ENCODE assay signal across 8 mouse cellular contexts in genomic region chr4:57927464-57928205, GRCm38 (mm10). TPM values are rescaled to one million over a fixed set of nuclear protein-coding genes. Genes with fewer than 3 reads are reported as not detected.
DNase-seq lines count a peak whose midpoint lies in the region; ATAC-seq lines count a peak whose summit lies in the region.

No protein-coding gene starts in this region.

- WGBS in embryonic facial prominence, embryonic 11.5 days, result 26% methylated on average over 3 of the region's 3 CpGs
- 26% methylated on average over 3 of the region's 3 CpGs for WGBS in embryonic facial prominence, embryonic 10.5 days
- WGBS in intestine, embryonic 14.5 days, result 26% methylated on average over 3 of the region's 3 CpGs
- WGBS in midbrain, embryonic 12.5 days, result 25% methylated on average over 3 of the region's 3 CpGs
- 28% methylated on average over 3 of the region's 3 CpGs for WGBS in heart, embryonic 11.5 days (ENCODE audit: insufficient replicate concordance)

- DNase-seq in embryonic facial prominence, embryonic 11.5 days (ENCODE audit: low spot score), result peak; percentile 85
- DNase-seq in embryonic facial prominence, embryonic 10.5 days (ENCODE audit: low spot score), result no peak
- DNase-seq in 3T3-L1 (ENCODE audit: low read depth, low spot score), result peak; percentile 78
- peak; percentile 23 for DNase-seq in c-Kit-positive CD71-positive TER-119-positive erythroid progenitor cells, embryonic 14.5 days (ENCODE audit: low spot score)
- DNase-seq in intestine, embryonic 14.5 days (ENCODE audit: low spot score), result no peak
- no peak for DNase-seq in gastrocnemius, postnatal 10 days

- no peaks in the 10 kb centered on the region for H3K27me3 ChIP-seq in embryonic facial prominence, embryonic 11.5 days (ENCODE audit: control insufficient read depth, insufficient read depth, low read length)
- H3K27me3 ChIP-seq in embryonic facial prominence, embryonic 10.5 days (replicated peaks; ENCODE audit: low read depth, poor library complexity, severe bottlenecking), result no peaks in the 10 kb centered on the region
- no peaks in the 10 kb centered on the region for H3K27me3 ChIP-seq in intestine, embryonic 14.5 days (replicated peaks; ENCODE audit: control insufficient read depth, insufficient read depth, low read length)
- no peaks in the 10 kb centered on the region for H3K27me3 ChIP-seq in midbrain, embryonic 12.5 days
- H3K27me3 ChIP-seq in heart, embryonic 11.5 days (ENCODE audit: control insufficient read depth, insufficient read depth, low read length), result no peaks in the 10 kb centered on the region

- no peaks in the 10 kb centered on the region for H3K36me3 ChIP-seq in embryonic facial prominence, embryonic 11.5 days (replicated peaks; ENCODE audit: control insufficient read depth, insufficient read depth, low read depth, low read length)
- H3K36me3 ChIP-seq in embryonic facial prominence, embryonic 10.5 days (replicated peaks), result no peaks in the 10 kb centered on the region
- H3K36me3 ChIP-seq in intestine, embryonic 14.5 days (ENCODE audit: control insufficient read depth, insufficient read depth, low read length), result no peaks in the 10 kb centered on the region
- no peaks in the 10 kb centered on the region for H3K36me3 ChIP-seq in midbrain, embryonic 12.5 days
- no peaks in the 10 kb centered on the region for H3K36me3 ChIP-seq in heart, embryonic 11.5 days (ENCODE audit: control insufficient read depth, insufficient read depth, low read length)

- H3K4me2 ChIP-seq in embryonic facial prominence, embryonic 11.5 days (ENCODE audit: low read depth, low read length), result no peak overlapping the region
- H3K4me2 ChIP-seq in intestine, embryonic 14.5 days (ENCODE audit: low read length), result no peak overlapping the region
- no peak overlapping the region for H3K4me2 ChIP-seq in midbrain, embryonic 12.5 days (replicated peaks)
- no peak overlapping the region for H3K4me2 ChIP-seq in heart, embryonic 11.5 days

- H3K9me3 ChIP-seq in embryonic facial prominence, embryonic 11.5 days (replicated peaks; ENCODE audit: control insufficient read depth, low read length), result no peaks in the 10 kb centered on the region
- no peaks in the 10 kb centered on the region for H3K9me3 ChIP-seq in embryonic facial prominence, embryonic 10.5 days
- H3K9me3 ChIP-seq in intestine, embryonic 14.5 days (ENCODE audit: control insufficient read depth, low read length), result no peaks in the 10 kb centered on the region; the same call in 1 of the 2 replicates
- no peaks in the 10 kb centered on the region for H3K9me3 ChIP-seq in midbrain, embryonic 12.5 days
- no peaks in the 10 kb centered on the region for H3K9me3 ChIP-seq in heart, embryonic 11.5 days (replicated peaks; ENCODE audit: control insufficient read depth, low read length)

- H3K9ac ChIP-seq in embryonic facial prominence, embryonic 11.5 days (replicated peaks; ENCODE audit: low read length), result no peak overlapping the region
- H3K9ac ChIP-seq in intestine, embryonic 14.5 days (ENCODE audit: low read length), result no peak overlapping the region
- no peak overlapping the region for H3K9ac ChIP-seq in midbrain, embryonic 12.5 days (replicated peaks)
- H3K9ac ChIP-seq in heart, embryonic 11.5 days (ENCODE audit: low read depth, low read length), result no peak overlapping the region

- ATAC-seq in embryonic facial prominence, embryonic 11.5 days (replicated peaks; ENCODE audit: insufficient number of reproducible peaks, low FRiP score, low TSS enrichment, low read depth), result no peak
- 0 out of 2 replicates have a peak, but pooled peaks have one; percentile 36 for ATAC-seq in intestine, embryonic 14.5 days (replicated peaks; ENCODE audit: low FRiP score, low TSS enrichment, low read depth)
- 0 out of 2 replicates have a peak, but pooled peaks have one; percentile 30 for ATAC-seq in midbrain, embryonic 12.5 days (ENCODE audit: low FRiP score, low read depth)
- ATAC-seq in heart, embryonic 11.5 days (replicated peaks; ENCODE audit: insufficient number of reproducible peaks, low FRiP score, low TSS enrichment), result no peak

- no peak overlapping the region for H3K4me3 ChIP-seq in embryonic facial prominence, embryonic 11.5 days (ENCODE audit: low read depth, low read length)
- H3K4me3 ChIP-seq in embryonic facial prominence, embryonic 10.5 days, result no peak overlapping the region
- no peak overlapping the region for H3K4me3 ChIP-seq in intestine, embryonic 14.5 days (ENCODE audit: low read depth, low read length)
- H3K4me3 ChIP-seq in midbrain, embryonic 12.5 days, result no peak overlapping the region
- no peak overlapping the region for H3K4me3 ChIP-seq in heart, embryonic 11.5 days (ENCODE audit: low read depth, low read length)

- H3K4me1 ChIP-seq in embryonic facial prominence, embryonic 11.5 days (ENCODE audit: control insufficient read depth, insufficient read depth, low read length), result no peaks in the 10 kb centered on the region
- no peaks in the 10 kb centered on the region for H3K4me1 ChIP-seq in embryonic facial prominence, embryonic 10.5 days
- H3K4me1 ChIP-seq in intestine, embryonic 14.5 days (replicated peaks; ENCODE audit: control insufficient read depth, insufficient read depth, low read length), result no peaks in the 10 kb centered on the region
- peaks cover 2% of the 10 kb centered on the region; the same call in 1 of the 2 replicates for H3K4me1 ChIP-seq in midbrain, embryonic 12.5 days
- no peaks in the 10 kb centered on the region for H3K4me1 ChIP-seq in heart, embryonic 11.5 days (ENCODE audit: control insufficient read depth, insufficient read depth, low read length)

- H3K27ac ChIP-seq in embryonic facial prominence, embryonic 11.5 days (replicated peaks; ENCODE audit: low read depth, low read length), result no peak overlapping the region
- H3K27ac ChIP-seq in embryonic facial prominence, embryonic 10.5 days (replicated peaks), result no peak overlapping the region
- no peak overlapping the region for H3K27ac ChIP-seq in intestine, embryonic 14.5 days (ENCODE audit: low read depth)
- H3K27ac ChIP-seq in midbrain, embryonic 12.5 days (replicated peaks), result no peak overlapping the region
- H3K27ac ChIP-seq in heart, embryonic 11.5 days (ENCODE audit: low read depth, low read length), result no peak overlapping the region

RNA-seq across cellular contexts. Expression of gene D630039A03Rik, which starts 11.5 kb away (rescaled TPM):
- 0.07 TPM in 1 of 2 replicates, not detected in the other for polyA plus RNA-seq in embryonic facial prominence, embryonic 11.5 days (2014; fragmentation: Nextera tagmentation; extraction: Ambion mirVana)
- polyA plus RNA-seq in embryonic facial prominence, embryonic 10.5 days (2016; fragmentation: Nextera tagmentation; extraction: Ambion mirVana), result 0.11 TPM in 1 of 2 replicates, not detected in the other
- polyA plus RNA-seq in intestine, embryonic 14.5 days (2014; fragmentation: Nextera tagmentation; extraction: Ambion mirVana), result 5.7 and 6.1 TPM in 2 replicates
- polyA plus RNA-seq in midbrain, embryonic 12.5 days (2016; fragmentation: Nextera tagmentation; extraction: Ambion mirVana), result 0.06 TPM in 1 of 2 replicates, not detected in the other
- total RNA-seq in gastrocnemius, postnatal 10 days (2021), result under 1 TPM; 0.09 to 0.14 TPM
- polyA plus RNA-seq in heart, embryonic 11.5 days (2014; fragmentation: Nextera tagmentation; extraction: Ambion mirVana), result 0.07 and 0.10 TPM in 2 replicates

RNA-seq across cellular contexts. Expression of gene Txn1, which starts 28.6 kb away (rescaled TPM):
- polyA plus RNA-seq in embryonic facial prominence, embryonic 11.5 days (2014; fragmentation: Nextera tagmentation; extraction: Ambion mirVana), result 443 and 451 TPM in 2 replicates
- 405 and 415 TPM in 2 replicates for polyA plus RNA-seq in embryonic facial prominence, embryonic 10.5 days (2016; fragmentation: Nextera tagmentation; extraction: Ambion mirVana)
- 551 and 575 TPM in 2 replicates for polyA plus RNA-seq in intestine, embryonic 14.5 days (2014; fragmentation: Nextera tagmentation; extraction: Ambion mirVana)
- polyA plus RNA-seq in midbrain, embryonic 12.5 days (2016; fragmentation: Nextera tagmentation; extraction: Ambion mirVana), result 321 and 347 TPM in 2 replicates
- 100 to 1,000 TPM; 123 to 131 TPM for total RNA-seq in gastrocnemius, postnatal 10 days (2021)
- 318 and 328 TPM in 2 replicates for polyA plus RNA-seq in heart, embryonic 11.5 days (2014; fragmentation: Nextera tagmentation; extraction: Ambion mirVana)

Comparison
In these comparisons a context has a peak if more than half of its experiments do, and no peak if none do; other contexts are left out.
1. DNase-seq: peak in embryonic facial prominence, embryonic 11.5 days (single experiment), 3T3-L1 (single experiment) and c-Kit-positive CD71-positive TER-119-positive erythroid progenitor cells, embryonic 14.5 days (single experiment); none in embryonic facial prominence, embryonic 10.5 days (single experiment), intestine, embryonic 14.5 days (single experiment) and gastrocnemius, postnatal 10 days (single experiment).
2. ATAC-seq: peak in intestine, embryonic 14.5 days (single experiment) and midbrain, embryonic 12.5 days (single experiment); none in embryonic facial prominence, embryonic 11.5 days (single experiment) and heart, embryonic 11.5 days (single experiment).